Mouse (Mus musculus) MEL (cell line): ENCODE results near the gene Gm49391.
"Not testable (repeated sequence)": the region's sequence is repeated elsewhere in the genome, so short reads cannot be mapped to it uniquely, and the experiment has no call there.

Experiments used
- CTCF ChIP-seq, 3 experiments: IDR thresholded peaks in 2 of 3; conservative IDR thresholded peaks in 1 of 3; 2 replicates each; pipeline ENCODE4 v1.5.1; 2011 to 2012; ENCODE audit warnings: low read length in 3 of 3, low read depth in 2 of 3, mild to moderate bottlenecking in 2 of 3, improper control_type of control experiment in 1 of 3, inconsistent platforms in 1 of 3, mixed read lengths in 1 of 3, moderate library complexity in 1 of 3; ENCODE audit not compliant: control insufficient read depth in 1 of 3, insufficient read depth in 1 of 3, poor library complexity in 1 of 3, severe bottlenecking in 1 of 3
- ZKSCAN1 ChIP-seq: IDR thresholded peaks from 2 replicates; pipeline ENCODE4 v1.6.1; 2012; ENCODE audit warnings: low read depth, mild to moderate bottlenecking, inconsistent platforms, low read length, improper control_type of control experiment, moderate library complexity

- TF ChIP-seq CTCF (IDR thresholded peaks at IDR 0.05 in 2 of 3, conservative IDR thresholded peaks at IDR 0.05 in 1 of 3; ENCODE audit: control insufficient read depth in 1 of 3, insufficient read depth in 1 of 3, low read depth in 2 of 3, low read length in 3 of 3, poor library complexity in 1 of 3, severe bottlenecking in 1 of 3); ZKSCAN1: not testable (repeated sequence)
These were observed 39.6 kb downstream of the Gm49391 start, which contains the start of gene Gm49392 for GRCm38 (mm10) chr13:60896794-60897193.
